Mouse (Mus musculus): Measurements from ENCODE around the gene Tnfaip8l2. TPM values are rescaled to one million over a fixed set of nuclear protein-coding genes. Genes with fewer than 3 reads are reported as not detected.
A peak's percentile ranks its signal among the peaks of the same experiment; 100 is the strongest.

The Tnfaip8l2 gene
- polyA plus RNA-seq, 1 experiment from 2014 or later, result 3.2 TPM

DNA sequence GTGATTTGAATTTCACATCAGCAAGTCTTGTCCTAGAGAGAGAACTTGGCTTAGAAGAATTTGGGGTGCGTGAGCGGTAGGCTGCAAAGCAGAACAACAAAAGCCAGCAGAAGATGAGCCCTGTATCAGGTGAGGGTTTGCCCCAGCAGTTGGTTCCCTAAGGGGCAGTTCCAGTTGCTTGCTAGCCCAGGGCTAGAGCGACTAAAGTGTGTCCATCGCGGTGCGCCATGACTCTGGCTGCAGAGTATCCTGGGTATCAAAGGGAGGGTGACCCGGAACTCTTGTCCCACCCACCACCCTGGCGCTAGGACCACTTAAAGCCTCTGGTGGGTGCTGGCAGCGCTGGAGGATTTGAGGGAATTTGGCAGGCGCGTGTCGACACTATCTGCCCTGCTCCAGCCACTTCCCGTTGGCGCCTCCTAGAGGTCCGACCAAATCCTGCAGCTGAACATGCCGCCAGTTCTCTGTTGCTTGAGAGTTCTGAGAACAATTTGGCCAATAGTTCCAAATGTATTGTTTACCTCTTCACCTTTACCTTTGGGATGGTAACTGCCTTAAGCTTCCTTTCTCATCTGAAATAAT, 31.9 kb upstream of the Tnfaip8l2 start:
- Histone ChIP-seq H3K4me1 (ENCODE audit: control insufficient read depth, insufficient read depth, low read length) (peaks cover 6% of the 10 kb centered on the region), H3K4me3 (ENCODE audit: low read depth, low read length) (no peak overlapping the region), H3K27me3 (ENCODE audit: control insufficient read depth, insufficient read depth, low read depth, low read length) (peaks cover 11% of the 10 kb centered on the region), H3K4me2 (ENCODE audit: low read length) (peak overlapping the region; percentile 24; the same call in 1 of the 2 replicates), H3K9me3 (replicated peaks; ENCODE audit: control insufficient read depth, low read length, poor library complexity, severe bottlenecking) (no peaks in the 10 kb centered on the region), H3K27ac (ENCODE audit: low read length) (no peak overlapping the region), H3K36me3 (ENCODE audit: control insufficient read depth, insufficient read depth, low read length) (peaks cover 29% of the 10 kb centered on the region), H3K9ac (ENCODE audit: low read depth, low read length) (no peak overlapping the region)
- WGBS, result 5% methylated on average over 16 of the region's 16 CpGs
- ATAC-seq, result peak; percentile 41

DNA sequence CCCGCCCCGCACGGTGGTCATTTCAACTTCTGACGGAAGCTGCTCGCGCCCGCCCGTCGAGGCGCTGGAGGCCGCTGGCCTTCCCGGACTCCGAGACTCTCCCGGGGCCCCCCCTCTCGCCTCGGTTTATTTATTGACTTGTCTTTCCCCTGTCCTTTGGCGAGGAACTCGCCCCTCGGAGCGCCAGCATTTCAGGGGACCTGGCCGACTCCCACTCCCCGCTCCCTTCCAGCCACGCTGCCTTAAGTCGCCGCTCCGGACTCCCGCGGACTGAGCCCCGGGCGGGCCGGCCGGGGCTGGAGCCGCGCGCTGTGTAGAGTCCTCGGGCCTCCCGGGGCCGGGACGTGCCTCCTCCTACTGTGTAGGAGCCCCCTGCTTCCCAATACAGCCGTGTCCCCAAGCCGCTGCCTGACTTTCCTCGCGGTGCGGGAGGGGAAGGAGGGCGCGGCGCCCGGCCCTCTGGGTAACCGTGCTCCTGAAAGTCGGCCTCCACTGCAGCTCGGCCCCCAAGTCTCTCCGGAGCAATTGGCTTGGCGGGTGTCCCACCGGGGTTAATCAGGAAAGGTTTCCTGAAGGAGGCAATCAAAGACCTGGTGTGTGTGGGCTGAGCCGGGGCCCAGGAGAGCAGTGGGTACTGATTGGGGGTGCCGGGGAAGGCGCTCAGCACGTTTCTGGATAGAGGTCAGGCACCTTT, 31.2 kb upstream of the Tnfaip8l2 start:
- H3K4me1 ChIP-seq (ENCODE audit: control insufficient read depth, insufficient read depth, low read length), result peaks cover 6% of the 10 kb centered on the region
- peaks cover 16% of the 10 kb centered on the region for H3K27me3 ChIP-seq (ENCODE audit: control insufficient read depth, insufficient read depth, low read depth, low read length)
- no peaks in the 10 kb centered on the region for H3K9me3 ChIP-seq (replicated peaks; ENCODE audit: control insufficient read depth, low read length, poor library complexity, severe bottlenecking)
- 0 out of 2 replicates have a peak overlapping the region, but pooled peaks have one; percentile 32 for H3K9ac ChIP-seq (ENCODE audit: low read depth, low read length)
- H3K36me3 ChIP-seq (ENCODE audit: control insufficient read depth, insufficient read depth, low read length), result peaks cover 36% of the 10 kb centered on the region
- WGBS, result 5% methylated on average over 53 of the region's 58 CpGs
- H3K4me2 ChIP-seq (ENCODE audit: low read length), result peak overlapping the region; percentile 24
- no peak overlapping the region for H3K27ac ChIP-seq (ENCODE audit: low read length)
- H3K4me3 ChIP-seq (ENCODE audit: low read depth, low read length), result peak overlapping the region; percentile 11; the same call in 1 of the 2 replicates
- peak; percentile 30; the same call in 1 of the 2 replicates for ATAC-seq

DNA sequence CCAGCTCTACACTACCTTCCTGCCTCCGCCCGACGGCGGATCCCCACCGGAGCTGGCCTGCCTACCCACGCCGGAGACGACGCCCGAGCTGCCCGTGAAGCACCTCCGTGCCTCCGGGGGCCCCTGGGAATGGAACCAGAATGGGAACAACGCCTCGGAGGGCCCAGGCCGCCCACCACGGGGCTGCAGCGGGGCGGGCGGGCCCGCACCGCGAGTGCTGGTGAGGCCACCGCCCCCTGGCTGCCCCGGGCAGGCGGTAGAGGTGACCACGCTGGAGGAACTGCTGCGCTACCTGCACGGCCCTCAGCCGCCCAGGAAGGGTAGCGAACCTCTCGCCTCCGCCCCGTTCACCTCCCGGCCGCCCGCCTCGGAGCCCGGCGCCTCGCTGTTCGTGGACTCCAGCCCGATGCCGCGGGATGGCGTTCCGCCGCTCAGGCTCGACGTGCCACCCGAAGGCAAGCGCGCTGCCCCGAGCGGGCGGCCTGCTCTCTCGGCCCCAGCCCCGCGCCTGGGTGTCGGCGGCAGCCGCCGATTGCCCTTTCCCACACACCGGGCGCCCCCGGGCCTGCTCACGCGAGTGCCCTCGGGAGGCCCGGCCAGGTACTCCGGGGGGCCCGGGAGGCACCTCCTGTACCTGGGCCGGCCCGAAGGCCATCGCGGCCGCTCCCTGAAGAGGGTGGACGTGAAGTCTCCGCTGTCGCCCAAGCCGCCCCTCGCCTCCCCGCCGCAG, 30.5 kb upstream of the Tnfaip8l2 start:
- H3K4me1 ChIP-seq (ENCODE audit: control insufficient read depth, insufficient read depth, low read length), result peaks cover 6% of the 10 kb centered on the region
- no peak overlapping the region; the same call in 1 of the 2 replicates for H3K4me3 ChIP-seq (ENCODE audit: low read depth, low read length)
- H3K27me3 ChIP-seq (ENCODE audit: control insufficient read depth, insufficient read depth, low read depth, low read length), result peaks cover 16% of the 10 kb centered on the region
- H3K27ac ChIP-seq (ENCODE audit: low read length), result no peak overlapping the region
- no peak for ATAC-seq
- H3K9ac ChIP-seq (ENCODE audit: low read depth, low read length), result no peak overlapping the region; the same call in 1 of the 2 replicates
- no peaks in the 10 kb centered on the region for H3K9me3 ChIP-seq (replicated peaks; ENCODE audit: control insufficient read depth, low read length, poor library complexity, severe bottlenecking)
- peaks cover 41% of the 10 kb centered on the region for H3K36me3 ChIP-seq (ENCODE audit: control insufficient read depth, insufficient read depth, low read length)
- 18% methylated on average over 71 of the region's 84 CpGs for WGBS
- no peak overlapping the region for H3K4me2 ChIP-seq (ENCODE audit: low read length)

DNA sequence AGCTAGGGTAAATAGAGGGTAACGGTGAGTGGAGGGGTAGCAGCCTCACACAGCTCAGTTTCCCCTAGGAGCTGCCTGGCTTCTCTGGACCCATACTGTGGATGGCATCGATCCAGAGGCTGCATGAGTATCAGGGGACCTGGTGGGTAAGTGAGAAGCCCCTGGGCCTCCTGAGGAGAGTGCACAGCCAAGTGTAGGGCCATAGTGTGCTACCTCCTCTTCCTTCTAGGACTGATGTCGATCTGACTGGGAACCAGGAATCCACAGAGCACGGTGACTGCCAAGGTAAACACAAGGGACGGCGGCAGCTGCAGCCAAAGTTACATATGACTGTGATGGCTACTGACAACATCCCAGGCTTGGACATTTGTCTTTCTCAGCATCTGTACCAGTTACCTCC, 28.9 kb upstream of the Tnfaip8l2 start:
- peaks cover 52% of the 10 kb centered on the region for H3K36me3 ChIP-seq (ENCODE audit: control insufficient read depth, insufficient read depth, low read length)
- 85% methylated on average over 6 of the region's 6 CpGs for WGBS
- H3K4me2 ChIP-seq (ENCODE audit: low read length), result no peak overlapping the region
- H3K9ac ChIP-seq (ENCODE audit: low read depth, low read length), result no peak overlapping the region
- no peak overlapping the region for H3K27ac ChIP-seq (ENCODE audit: low read length)
- peaks cover 16% of the 10 kb centered on the region for H3K27me3 ChIP-seq (ENCODE audit: control insufficient read depth, insufficient read depth, low read depth, low read length)
- ATAC-seq, result no peak
- H3K4me3 ChIP-seq (ENCODE audit: low read depth, low read length), result no peak overlapping the region
- no peaks in the 10 kb centered on the region for H3K9me3 ChIP-seq (replicated peaks; ENCODE audit: control insufficient read depth, low read length, poor library complexity, severe bottlenecking)
- peaks cover 6% of the 10 kb centered on the region for H3K4me1 ChIP-seq (ENCODE audit: control insufficient read depth, insufficient read depth, low read length)

DNA sequence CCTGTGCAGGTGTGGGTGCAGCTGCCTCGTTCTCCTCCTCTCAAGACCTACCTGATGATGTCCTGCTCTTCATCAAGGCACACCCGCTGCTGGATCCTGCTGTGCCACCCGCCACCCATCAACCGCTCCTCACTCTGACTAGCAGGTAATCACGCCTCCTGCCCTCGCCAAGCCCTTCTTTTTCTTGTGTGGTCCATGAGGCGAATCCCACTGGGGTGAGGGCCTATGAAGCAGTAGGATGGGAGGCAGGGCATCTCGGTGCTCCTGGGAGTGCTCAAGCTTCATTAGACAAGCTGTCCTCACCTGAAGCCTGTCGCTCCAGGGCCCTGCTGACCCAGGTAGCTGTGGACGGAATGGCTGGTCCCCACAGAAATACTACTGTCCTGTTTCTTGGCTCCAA, 27.8 kb upstream of the Tnfaip8l2 start:
- H3K9me3 ChIP-seq (replicated peaks; ENCODE audit: control insufficient read depth, low read length, poor library complexity, severe bottlenecking), result no peaks in the 10 kb centered on the region
- peaks cover 6% of the 10 kb centered on the region for H3K4me1 ChIP-seq (ENCODE audit: control insufficient read depth, insufficient read depth, low read length)
- no peak overlapping the region for H3K27ac ChIP-seq (ENCODE audit: low read length)
- WGBS, result 90% methylated on average over 10 of the region's 10 CpGs
- H3K4me2 ChIP-seq (ENCODE audit: low read length), result no peak overlapping the region
- ATAC-seq, result no peak
- peaks cover 55% of the 10 kb centered on the region for H3K36me3 ChIP-seq (ENCODE audit: control insufficient read depth, insufficient read depth, low read length)
- peaks cover 16% of the 10 kb centered on the region for H3K27me3 ChIP-seq (ENCODE audit: control insufficient read depth, insufficient read depth, low read depth, low read length)
- no peak overlapping the region for H3K9ac ChIP-seq (ENCODE audit: low read depth, low read length)
- no peak overlapping the region for H3K4me3 ChIP-seq (ENCODE audit: low read depth, low read length)

DNA sequence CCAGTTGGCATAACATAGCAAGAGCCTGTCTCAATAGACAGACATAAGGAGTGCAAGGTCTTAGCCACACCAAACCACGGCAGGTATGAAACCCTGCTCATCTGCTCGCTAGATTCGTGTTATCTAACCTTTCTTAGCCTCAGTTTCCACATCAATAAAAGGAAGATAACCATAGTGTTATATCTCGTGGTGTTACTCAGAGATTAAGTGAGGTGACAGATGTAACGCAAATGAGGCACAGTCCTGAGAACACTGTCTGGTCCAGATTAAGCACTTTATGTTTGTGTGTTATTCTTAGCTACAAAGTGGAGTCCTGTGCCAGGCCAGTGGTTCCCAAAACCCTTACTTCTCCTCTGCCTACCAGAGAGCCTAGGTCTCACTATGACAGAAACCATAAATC, 22.7 kb upstream of the Tnfaip8l2 start:
- Histone ChIP-seq H3K27me3 (ENCODE audit: control insufficient read depth, insufficient read depth, low read depth, low read length) (peaks cover 11% of the 10 kb centered on the region; the same call in 1 of the 2 replicates), H3K36me3 (ENCODE audit: control insufficient read depth, insufficient read depth, low read length) (peaks cover 34% of the 10 kb centered on the region), H3K9ac (ENCODE audit: low read depth, low read length) (no peak overlapping the region), H3K27ac (ENCODE audit: low read length) (no peak overlapping the region), H3K4me2 (ENCODE audit: low read length) (no peak overlapping the region), H3K9me3 (replicated peaks; ENCODE audit: control insufficient read depth, low read length, poor library complexity, severe bottlenecking) (no peaks in the 10 kb centered on the region), H3K4me1 (ENCODE audit: control insufficient read depth, insufficient read depth, low read length) (peaks cover 26% of the 10 kb centered on the region), H3K4me3 (ENCODE audit: low read depth, low read length) (no peak overlapping the region)
- WGBS, result 87% methylated on average over 5 of the region's 5 CpGs
- no peak for ATAC-seq

DNA sequence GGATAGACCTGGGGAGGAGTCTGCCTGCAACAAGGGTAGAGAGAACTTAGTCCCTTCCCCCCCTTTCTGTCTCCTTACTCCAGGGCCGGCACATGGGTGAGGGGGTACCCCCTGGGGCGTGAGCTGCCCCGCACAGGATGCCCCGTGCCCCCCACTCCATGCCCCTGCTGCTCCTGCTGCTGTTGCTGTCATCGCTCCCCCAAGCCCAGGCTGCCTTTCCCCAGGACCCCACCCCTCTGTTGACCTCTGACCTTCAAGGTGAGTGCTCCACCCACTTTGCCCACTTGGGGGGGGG, 22.0 kb upstream of the Tnfaip8l2 start:
- ATAC-seq, result no peak
- Histone ChIP-seq H3K4me2 (ENCODE audit: low read length) (no peak overlapping the region), H3K9ac (ENCODE audit: low read depth, low read length) (no peak overlapping the region), H3K9me3 (replicated peaks; ENCODE audit: control insufficient read depth, low read length, poor library complexity, severe bottlenecking) (no peaks in the 10 kb centered on the region), H3K27me3 (ENCODE audit: control insufficient read depth, insufficient read depth, low read depth, low read length) (peaks cover 5% of the 10 kb centered on the region; the same call in 1 of the 2 replicates), H3K36me3 (ENCODE audit: control insufficient read depth, insufficient read depth, low read length) (peaks cover 30% of the 10 kb centered on the region), H3K27ac (ENCODE audit: low read length) (no peak overlapping the region), H3K4me3 (ENCODE audit: low read depth, low read length) (no peak overlapping the region), H3K4me1 (ENCODE audit: control insufficient read depth, insufficient read depth, low read length) (peaks cover 28% of the 10 kb centered on the region)
- 75% methylated on average over 4 of the region's 5 CpGs for WGBS

DNA sequence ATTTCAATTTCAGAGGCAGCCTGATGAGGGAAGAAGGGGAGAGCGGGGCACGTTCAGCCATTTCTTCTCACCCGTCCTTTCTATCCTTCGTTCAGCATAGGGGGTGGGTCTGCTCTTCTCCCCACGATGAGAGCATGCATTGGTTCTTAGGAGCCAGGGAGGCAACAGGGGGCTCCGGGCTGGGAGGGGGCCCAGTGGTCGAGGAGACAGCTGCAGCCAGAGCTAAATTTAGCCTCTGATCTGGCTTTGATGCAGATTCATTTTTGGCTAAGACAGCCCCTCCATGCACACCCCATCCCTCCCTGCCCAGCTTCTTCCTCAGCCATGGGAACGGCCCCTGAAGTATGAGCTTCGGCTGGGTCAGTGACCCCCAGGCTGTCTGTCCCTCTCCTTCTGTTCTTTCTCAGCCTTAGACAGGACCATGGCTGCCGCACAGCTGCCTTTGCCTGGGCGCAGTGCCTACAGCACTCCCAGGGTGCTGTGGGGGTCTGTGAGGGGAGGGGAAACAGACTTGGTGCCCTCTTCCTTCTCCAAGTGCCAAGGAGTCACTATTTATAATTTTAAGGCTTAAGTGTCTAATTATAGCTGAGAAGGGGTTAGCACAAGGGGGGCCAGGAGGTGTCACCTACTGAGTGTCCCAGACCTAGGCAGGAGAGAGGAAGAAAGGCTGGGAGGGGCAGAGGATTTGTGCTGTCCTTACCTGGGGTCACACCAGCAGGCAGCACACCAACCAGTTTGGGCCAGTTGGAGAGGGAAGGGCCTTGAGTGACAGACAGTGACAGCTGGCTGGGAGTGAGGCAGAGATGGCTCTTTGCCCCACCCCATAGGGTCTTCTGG, 21.5 kb upstream of the Tnfaip8l2 start:
- peaks cover 28% of the 10 kb centered on the region for H3K4me1 ChIP-seq (ENCODE audit: control insufficient read depth, insufficient read depth, low read length)
- H3K27ac ChIP-seq (ENCODE audit: low read length), result no peak overlapping the region
- no peak overlapping the region for H3K4me3 ChIP-seq (ENCODE audit: low read depth, low read length)
- H3K36me3 ChIP-seq (ENCODE audit: control insufficient read depth, insufficient read depth, low read length), result peaks cover 25% of the 10 kb centered on the region
- ATAC-seq, result no peak
- H3K9me3 ChIP-seq (replicated peaks; ENCODE audit: control insufficient read depth, low read length, poor library complexity, severe bottlenecking), result no peaks in the 10 kb centered on the region
- 59% methylated on average over 11 of the region's 11 CpGs for WGBS
- H3K27me3 ChIP-seq (ENCODE audit: control insufficient read depth, insufficient read depth, low read depth, low read length), result peaks cover under 1% of the 10 kb centered on the region; the same call in 1 of the 2 replicates
- H3K9ac ChIP-seq (ENCODE audit: low read depth, low read length), result peak overlapping the region; percentile 75
- H3K4me2 ChIP-seq (ENCODE audit: low read length), result peak overlapping the region; percentile 81

Data from midbrain, embryonic 16.5 days (tissue).